Mouse (Mus musculus) left cerebral cortex, adult 2 months (tissue): ENCODE measurements at regions not wholly inside any gene's neighbourhood (a gene's known extent, or its start where the extent isn't known, plus 50 kb on each side); places are given as distances from the start of the nearest gene placed in this dataset.
A peak's percentile ranks its signal among the peaks of the same experiment; 100 is the strongest.

ENCODE experiments used
- DNase-seq, 2 experiments: peaks; one replicate each; pipeline ENCODE4 v3.0.0; 2021 to 2022; ENCODE audit warnings: low spot score in 2 of 2, mixed read lengths in 1 of 2; ENCODE audit errors: extremely low spot score in 1 of 2
- H3K27ac ChIP-seq: fragments of 200-600 bp; 2 replicates; pipeline ENCODE4 v1.8.1; 2022
- H3K4me3 ChIP-seq: fragments of 200-600 bp; 2 replicates; pipeline ENCODE4 v1.8.1; 2022
- CTCF ChIP-seq: fragments of 200-600 bp; IDR thresholded peaks from 2 replicates; pipeline ENCODE4 v1.8.1; 2022; ENCODE audit warnings: antibody characterized with exemption, mild to moderate bottlenecking, moderate library complexity
- intact Hi-C: fragments of 180-260 bp; cut with DNase I; formaldehyde crosslinking; loops from one replicate; pipeline ENCODE4 v1.15.1; 2025

GRCm38 (mm10) chr5:136619315-136620231, 52.3 kb upstream of the Cux1 start:
- Histone ChIP-seq H3K27ac (no peak overlapping the region), H3K4me3 (no peak overlapping the region)
- TF ChIP-seq CTCF, result peak; percentile 27
- intact Hi-C loops, result loop anchor here (2.0 to 10.0 kb wide), 2 partner anchors 145 to 339 kb away; no protein-coding TSS in a partner anchor
- DNase-seq, result no peak

GRCm38 (mm10) chr5:136620234-136620633, 52.9 kb upstream of the Cux1 start:
- Histone ChIP-seq H3K27ac (no peak overlapping the region), H3K4me3 (no peak overlapping the region)
- no peak for DNase-seq
- intact Hi-C loops, result loop anchor here (2.0 to 10.0 kb wide), 2 partner anchors 145 to 339 kb away; no protein-coding TSS in a partner anchor
- TF ChIP-seq CTCF, result no peak

- TF ChIP-seq CTCF, result no peak
- no peak overlapping the region for H3K4me3 ChIP-seq
- intact Hi-C loops, result loop anchor here (2.0 to 10.0 kb wide), 2 partner anchors 147 to 341 kb away; no protein-coding TSS in a partner anchor
- DNase-seq, result no peak
- no peak overlapping the region for H3K27ac ChIP-seq
Measured at GRCm38 (mm10) chr5:136621336-136622125, 54.2 kb upstream of the Cux1 start.

GRCm38 (mm10) chr5:136622152-136622551, 54.9 kb upstream of the Cux1 start:
- Histone ChIP-seq H3K27ac (no peak overlapping the region), H3K4me3 (no peak overlapping the region)
- no peak for DNase-seq
- intact Hi-C loops, result loop anchor here (10.0 kb wide), 1 partner anchor 147 kb away; no protein-coding TSS in a partner anchor
- TF ChIP-seq CTCF, result no peak

GRCm38 (mm10) chr5:136622721-136623542, 55.6 kb upstream of the Cux1 start:
- intact Hi-C loops, result loop anchor here (1.0 to 10.0 kb wide), 2 partner anchors 56 to 148 kb away; partner anchors contain the start of gene Cux1
- H3K27ac ChIP-seq, result no peak overlapping the region
- peak; percentile 56 to 71 for DNase-seq
- peak overlapping the region; percentile 48 for H3K4me3 ChIP-seq
- TF ChIP-seq CTCF, result peak; percentile 87

GRCm38 (mm10) chr5:136623791-136624190, 56.5 kb upstream of the Cux1 start:
- DNase-seq, result no peak
- no peak overlapping the region for H3K4me3 ChIP-seq
- intact Hi-C loops, result loop anchor here (1.0 to 10.0 kb wide), 2 partner anchors 56 to 149 kb away; partner anchors contain the start of gene Cux1
- no peak overlapping the region for H3K27ac ChIP-seq
- TF ChIP-seq CTCF, result no peak

GRCm38 (mm10) chr5:136625176-136625991, 58.1 kb upstream of the Cux1 start:
- Histone ChIP-seq H3K4me3 (no peak overlapping the region), H3K27ac (no peak overlapping the region)
- no peak for DNase-seq
- intact Hi-C loops, result loop anchor here (10.0 kb wide), 1 partner anchor 151 kb away; no protein-coding TSS in a partner anchor
- TF ChIP-seq CTCF, result no peak

- Histone ChIP-seq H3K27ac (no peak overlapping the region), H3K4me3 (no peak overlapping the region)
- TF ChIP-seq CTCF, result no peak
- intact Hi-C loops, result loop anchor here (10.0 kb wide), 1 partner anchor 151 kb away; no protein-coding TSS in a partner anchor
- no peak for DNase-seq
Measured at GRCm38 (mm10) chr5:136626142-136626771, 59.0 kb upstream of the Cux1 start.

- no peak for DNase-seq
- Histone ChIP-seq H3K27ac (no peak overlapping the region), H3K4me3 (no peak overlapping the region)
- intact Hi-C loops, result loop anchor here (10.0 kb wide), 1 partner anchor 152 kb away; no protein-coding TSS in a partner anchor
- TF ChIP-seq CTCF, result no peak
Measured at GRCm38 (mm10) chr5:136626891-136627290, 59.6 kb upstream of the Cux1 start.
